Comparison of ENCODE assay signal across 11 mouse cellular contexts in genomic region chr4:126647996-126648910, GRCm38 (mm10). TPM values are rescaled to one million over a fixed set of nuclear protein-coding genes. Genes with fewer than 3 reads are reported as not detected.
DNase-seq lines count a peak whose midpoint lies in the region; ATAC-seq and TF ChIP-seq lines count a peak whose summit lies in the region.
"Had no signal": no experiment of that assay in that cellular context is flagged by ENCODE, and none has a peak within 500 bp of the region (broad histone marks: within the 10 kb centered on the region; RNA-seq: fewer than 3 reads in every experiment).

No protein-coding gene starts in this region.

- peak; percentile 38 for ATAC-seq in hindbrain, embryonic 15.5 days (ENCODE audit: low FRiP score, low read depth)
- ATAC-seq in neural tube, embryonic 14.5 days (ENCODE audit: low read depth): peak; percentile 63

- WGBS in forebrain, embryonic 10.5 days: 30% methylated on average over 24 of the region's 24 CpGs
- WGBS in hindbrain, embryonic 15.5 days: 31% methylated on average over 24 of the region's 24 CpGs
- 27% methylated on average over 24 of the region's 24 CpGs for WGBS in neural tube, embryonic 14.5 days

- H3K4me3 ChIP-seq in left cerebral cortex, adult 2 months: no peak overlapping the region
- H3K4me3 ChIP-seq in forebrain, embryonic 10.5 days: peak overlapping the region; percentile 24
- H3K4me3 ChIP-seq in hindbrain, embryonic 15.5 days: no peak overlapping the region
- no peak overlapping the region for H3K4me3 ChIP-seq in neural tube, embryonic 14.5 days (ENCODE audit: low read depth, low read length)
- H3K4me3 ChIP-seq: limb, embryonic 15.5 days had no signal

- H3K9ac ChIP-seq in hindbrain, embryonic 15.5 days: no peak overlapping the region
- no peak overlapping the region for H3K9ac ChIP-seq in neural tube, embryonic 14.5 days (replicated peaks; ENCODE audit: low read depth, low read length)
- H3K9ac ChIP-seq: limb, embryonic 15.5 days had no signal

- H3K9me3 ChIP-seq in forebrain, embryonic 10.5 days: no peaks in the 10 kb centered on the region
- H3K9me3 ChIP-seq in hindbrain, embryonic 15.5 days: no peaks in the 10 kb centered on the region
- no peaks in the 10 kb centered on the region for H3K9me3 ChIP-seq in neural tube, embryonic 14.5 days (ENCODE audit: control insufficient read depth, low read length)
- H3K9me3 ChIP-seq: limb, embryonic 15.5 days had no signal

- H3K27me3 ChIP-seq in forebrain, embryonic 10.5 days (ENCODE audit: poor library complexity, severe bottlenecking): peaks cover 28% of the 10 kb centered on the region
- no peaks in the 10 kb centered on the region; the same call in 1 of the 2 replicates for H3K27me3 ChIP-seq in hindbrain, embryonic 15.5 days
- no peaks in the 10 kb centered on the region for H3K27me3 ChIP-seq in neural tube, embryonic 14.5 days (ENCODE audit: control insufficient read depth, insufficient read depth, low read length)

- no peak for TF ChIP-seq CTCF in left cerebral cortex, adult 2 months (IDR thresholded peaks at IDR 0.05)

- intact Hi-C loops in left cerebral cortex, postnatal 4 days (cut with DNase I): no loop called here
- intact Hi-C loops in left cerebral cortex, adult 2 months (cut with DNase I): no loop called here

- H3K4me2 ChIP-seq in hindbrain, embryonic 15.5 days: peak overlapping the region; percentile 20
- peak overlapping the region; percentile 11; the same call in 1 of the 2 replicates for H3K4me2 ChIP-seq in neural tube, embryonic 14.5 days (ENCODE audit: low read depth, low read length)
- H3K4me2 ChIP-seq: limb, embryonic 15.5 days had no signal

- DNase-seq in left cerebral cortex, postnatal 4 days: peak; percentile 66
- DNase-seq in left cerebral cortex, adult 2 months (ENCODE audit: extremely low spot score in 1 of 2, low spot score in 2 of 2): no peak
- DNase-seq in forebrain, embryonic 10.5 days (ENCODE audit: extremely low spot score, low spot score): no peak
- DNase-seq in lung, postnatal 36 days: no peak
- DNase-seq in spleen, adult 12 weeks (ENCODE audit: low spot score): no peak
- DNase-seq in embryo, embryonic 9.5 days (ENCODE audit: extremely low spot score): no peak
- DNase-seq: gastrocnemius, postnatal 25 days; layer of hippocampus, adult 9-11 months had no signal

- peaks cover 29% of the 10 kb centered on the region for H3K4me1 ChIP-seq in forebrain, embryonic 10.5 days
- peaks cover 17% of the 10 kb centered on the region for H3K4me1 ChIP-seq in hindbrain, embryonic 15.5 days (replicated peaks)
- H3K4me1 ChIP-seq in neural tube, embryonic 14.5 days (ENCODE audit: control insufficient read depth, insufficient read depth, low read length): peaks cover 7% of the 10 kb centered on the region; the same call in 1 of the 2 replicates
- H3K4me1 ChIP-seq: limb, embryonic 15.5 days had no signal

- H3K27ac ChIP-seq in left cerebral cortex, adult 2 months: no peak overlapping the region
- H3K27ac ChIP-seq in forebrain, embryonic 10.5 days: no peak overlapping the region
- H3K27ac ChIP-seq in hindbrain, embryonic 15.5 days (replicated peaks): peak overlapping the region; percentile 69
- peak overlapping the region; percentile 70 for H3K27ac ChIP-seq in neural tube, embryonic 14.5 days (ENCODE audit: low read depth, low read length)
- H3K27ac ChIP-seq: limb, embryonic 15.5 days had no signal

- no peaks in the 10 kb centered on the region for H3K36me3 ChIP-seq in forebrain, embryonic 10.5 days (replicated peaks)
- no peaks in the 10 kb centered on the region for H3K36me3 ChIP-seq in hindbrain, embryonic 15.5 days
- H3K36me3 ChIP-seq in neural tube, embryonic 14.5 days (ENCODE audit: control insufficient read depth, insufficient read depth, low read length): no peaks in the 10 kb centered on the region
- H3K36me3 ChIP-seq: limb, embryonic 15.5 days had no signal

RNA-seq across cellular contexts. Expression of gene Psmb2, which starts 29.2 kb away (rescaled TPM):
- total RNA-seq in left cerebral cortex, postnatal 4 days (2021): 100 to 1,000 TPM; 138 to 141 TPM
- total RNA-seq in left cerebral cortex, adult 2 months (2021): 10 to 100 TPM; 90.8 to 91.9 TPM
- polyA plus RNA-seq in forebrain, embryonic 10.5 days (2016; fragmentation: Nextera tagmentation; extraction: Ambion mirVana): 588 and 605 TPM in 2 replicates
- polyA plus RNA-seq in hindbrain, embryonic 15.5 days (2015; fragmentation: Nextera tagmentation; extraction: Ambion mirVana): 400 and 413 TPM in 2 replicates
- polyA plus RNA-seq in neural tube, embryonic 14.5 days (2014; fragmentation: Nextera tagmentation; extraction: Ambion mirVana): 420 and 451 TPM in 2 replicates

RNA-seq across cellular contexts. Expression of gene 5730409E04Rik, which starts 38.6 kb away (rescaled TPM):
- 10 to 100 TPM; 43.0 to 46.9 TPM for total RNA-seq in left cerebral cortex, postnatal 4 days (2021)
- total RNA-seq in left cerebral cortex, adult 2 months (2021): 10 to 100 TPM; 70.6 to 72.1 TPM
- polyA plus RNA-seq in forebrain, embryonic 10.5 days (2016; fragmentation: Nextera tagmentation; extraction: Ambion mirVana): 0.94 and 1.3 TPM in 2 replicates
- 16.4 and 18.9 TPM in 2 replicates for polyA plus RNA-seq in hindbrain, embryonic 15.5 days (2015; fragmentation: Nextera tagmentation; extraction: Ambion mirVana)
- 16.5 and 23.7 TPM in 2 replicates for polyA plus RNA-seq in neural tube, embryonic 14.5 days (2014; fragmentation: Nextera tagmentation; extraction: Ambion mirVana)

Comparison
In these comparisons a context has a peak if more than half of its experiments do, and no peak if none do; other contexts are left out.
1. H3K27ac ChIP-seq: peak in hindbrain, embryonic 15.5 days (single experiment) and neural tube, embryonic 14.5 days (single experiment); none in left cerebral cortex, adult 2 months (single experiment) and forebrain, embryonic 10.5 days (single experiment).